Mouse (Mus musculus): Measurements from ENCODE around the gene Nsdhl. TPM values are rescaled to one million over a fixed set of nuclear protein-coding genes. Genes with fewer than 3 reads are reported as not detected.

Nsdhl gene
- 29.2 and 32.1 TPM in 2 replicates for polyA plus RNA-seq (2016; fragmentation: Nextera tagmentation; extraction: Ambion mirVana)

DNA sequence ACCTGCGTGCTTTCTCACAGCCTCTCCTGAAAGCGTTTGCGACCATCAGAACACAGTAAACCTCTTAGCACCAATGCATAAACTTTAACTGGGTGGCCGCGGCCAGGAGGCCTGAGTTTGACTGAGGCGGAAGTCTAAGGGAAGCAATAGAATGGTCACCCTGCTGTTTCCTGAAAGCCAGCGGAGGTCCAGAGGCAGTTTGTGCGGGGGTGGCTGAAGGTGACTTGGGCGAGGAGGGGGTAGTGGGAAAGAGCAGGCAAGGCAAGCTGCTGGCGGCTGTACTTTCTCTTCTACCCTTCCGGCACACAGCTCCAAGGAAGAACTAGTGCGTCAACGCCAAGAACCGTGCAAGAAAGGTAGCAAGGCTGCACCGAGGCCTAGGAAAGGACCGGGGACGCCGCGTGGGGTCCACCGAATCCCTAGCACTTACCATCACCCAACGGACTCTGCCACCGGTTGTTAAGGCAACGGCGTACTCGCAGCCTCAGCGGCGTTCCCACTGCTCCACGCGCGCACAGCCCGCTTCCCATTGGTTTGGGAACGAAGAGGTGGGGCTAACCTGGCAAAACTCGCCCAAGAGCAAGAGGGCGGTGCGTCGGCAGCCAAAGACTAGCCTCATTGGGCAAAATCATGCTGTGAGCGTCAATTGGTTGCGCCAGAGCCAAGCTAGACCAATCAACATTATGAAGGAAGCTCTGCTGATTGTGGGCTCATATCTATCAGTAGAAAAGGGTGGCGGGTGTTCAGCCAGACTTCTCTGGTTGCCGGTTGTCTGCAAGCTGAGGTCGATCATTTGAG is at the start of gene Nsdhl, which contains the start of gene Cetn2:
Gene Nsdhl, plus strand, starts transcription at position 674 of the 798 bp plus-strand sequence.
Gene Cetn2, minus strand, starts transcription at position 528 of the 798 bp plus-strand sequence.
- Histone ChIP-seq H3K27me3 (ENCODE audit: low read depth, poor library complexity, severe bottlenecking) (peaks cover 19% of the 10 kb centered on the region), H3K9me3 (replicated peaks) (no peaks in the 10 kb centered on the region), H3K4me1 (no peaks in the 10 kb centered on the region), H3K27ac (peak within 1 kb of the TSS; percentile 79), H3K36me3 (0 out of 2 replicates have a peak, but pooled peaks cover 6% of the 10 kb centered on the region), H3K4me3 (peak within 1 kb of the TSS; percentile 63)
- peak; percentile 80 for DNase-seq (ENCODE audit: low spot score)
- 9% methylated on average over 41 of the region's 41 CpGs for WGBS

DNA sequence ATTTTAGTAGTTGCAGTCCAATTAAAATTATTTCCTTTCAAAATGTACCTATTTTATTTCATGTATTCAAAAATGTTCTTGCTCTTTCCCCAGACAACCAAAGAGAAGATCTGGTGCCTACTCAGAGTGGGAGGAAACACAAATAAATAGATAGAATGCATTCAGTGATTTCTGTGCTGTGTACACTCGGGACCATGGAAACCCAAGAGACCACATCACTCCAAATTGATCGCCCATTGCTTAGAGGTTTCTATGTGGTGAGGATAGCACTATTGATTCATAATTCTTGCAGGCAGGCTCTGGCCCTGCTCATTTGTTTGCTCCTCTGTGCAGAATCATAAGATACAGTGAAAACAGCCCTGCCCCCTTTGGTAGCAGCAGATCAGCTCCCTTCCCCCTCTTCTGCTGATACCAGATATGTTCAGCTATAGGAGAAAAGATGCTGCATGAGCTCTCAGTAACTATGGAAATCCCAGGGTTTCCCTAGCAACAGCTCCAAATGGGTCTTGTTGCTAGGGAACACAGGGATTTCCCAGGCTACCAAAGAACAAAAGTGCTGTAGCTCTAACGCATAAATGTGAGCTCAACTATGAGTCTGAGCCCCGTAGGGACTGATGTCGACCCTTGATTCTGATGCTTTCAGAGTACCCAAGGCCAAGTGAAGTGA is 22.8 kb upstream of the Nsdhl start:
- Histone ChIP-seq H3K27ac (no peak overlapping the region), H3K27me3 (ENCODE audit: low read depth, poor library complexity, severe bottlenecking) (0 out of 2 replicates have a peak, but pooled peaks cover 10% of the 10 kb centered on the region), H3K9me3 (replicated peaks) (no peaks in the 10 kb centered on the region), H3K4me1 (no peaks in the 10 kb centered on the region), H3K4me3 (no peak overlapping the region), H3K36me3 (no peaks in the 10 kb centered on the region)
- no peak for DNase-seq (ENCODE audit: low spot score)
- 73% methylated on average over 5 of the region's 5 CpGs for WGBS

DNA sequence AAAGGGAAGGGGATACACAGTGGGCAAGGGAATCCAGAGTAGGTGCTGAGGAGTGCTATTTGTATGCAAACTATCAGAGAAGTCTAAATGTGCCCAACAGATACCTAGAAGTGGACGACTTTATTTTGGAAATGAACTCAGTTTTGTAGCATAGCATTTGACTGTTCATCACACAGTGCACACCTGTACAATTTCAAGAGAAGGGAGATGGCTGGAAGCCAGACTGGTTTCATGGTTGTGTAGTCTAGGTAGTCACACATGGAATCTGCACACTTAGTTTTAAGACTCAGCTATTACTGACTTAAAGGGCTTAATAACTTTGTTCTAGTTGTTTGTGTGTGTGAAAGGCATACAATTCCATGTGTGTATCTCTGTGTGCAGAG is 22.3 kb upstream of the Nsdhl start:
- no peaks in the 10 kb centered on the region for H3K36me3 ChIP-seq
- no peak for DNase-seq (ENCODE audit: low spot score)
- no peak overlapping the region for H3K27ac ChIP-seq
- H3K9me3 ChIP-seq (replicated peaks): no peaks in the 10 kb centered on the region
- H3K4me1 ChIP-seq: no peaks in the 10 kb centered on the region
- WGBS: 68% methylated on average over 1 of the region's 1 CpGs
- H3K4me3 ChIP-seq: no peak overlapping the region
- H3K27me3 ChIP-seq (ENCODE audit: low read depth, poor library complexity, severe bottlenecking): 0 out of 2 replicates have a peak, but pooled peaks cover 10% of the 10 kb centered on the region

DNA sequence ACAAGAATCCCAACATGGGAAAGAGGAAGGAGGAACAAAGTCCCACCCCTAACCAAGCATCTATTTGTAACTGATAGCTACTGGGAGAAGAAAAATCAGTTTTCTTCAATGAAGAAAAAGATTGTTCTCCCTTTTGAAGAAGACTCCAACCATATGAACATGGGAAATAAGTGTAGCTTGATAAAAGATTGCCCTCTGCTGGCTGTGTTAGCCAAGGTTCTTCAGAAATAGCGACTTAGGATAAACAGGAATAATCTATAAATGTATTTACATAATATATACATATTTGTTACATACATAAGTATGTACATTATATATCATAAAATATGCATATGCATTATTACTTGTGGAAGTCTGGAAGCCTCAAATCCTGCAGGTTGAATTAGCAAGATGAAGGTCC is 15.8 kb upstream of the Nsdhl start:
- no peak for DNase-seq (ENCODE audit: low spot score)
- 30% methylated on average over 1 of the region's 1 CpGs for WGBS

DNA sequence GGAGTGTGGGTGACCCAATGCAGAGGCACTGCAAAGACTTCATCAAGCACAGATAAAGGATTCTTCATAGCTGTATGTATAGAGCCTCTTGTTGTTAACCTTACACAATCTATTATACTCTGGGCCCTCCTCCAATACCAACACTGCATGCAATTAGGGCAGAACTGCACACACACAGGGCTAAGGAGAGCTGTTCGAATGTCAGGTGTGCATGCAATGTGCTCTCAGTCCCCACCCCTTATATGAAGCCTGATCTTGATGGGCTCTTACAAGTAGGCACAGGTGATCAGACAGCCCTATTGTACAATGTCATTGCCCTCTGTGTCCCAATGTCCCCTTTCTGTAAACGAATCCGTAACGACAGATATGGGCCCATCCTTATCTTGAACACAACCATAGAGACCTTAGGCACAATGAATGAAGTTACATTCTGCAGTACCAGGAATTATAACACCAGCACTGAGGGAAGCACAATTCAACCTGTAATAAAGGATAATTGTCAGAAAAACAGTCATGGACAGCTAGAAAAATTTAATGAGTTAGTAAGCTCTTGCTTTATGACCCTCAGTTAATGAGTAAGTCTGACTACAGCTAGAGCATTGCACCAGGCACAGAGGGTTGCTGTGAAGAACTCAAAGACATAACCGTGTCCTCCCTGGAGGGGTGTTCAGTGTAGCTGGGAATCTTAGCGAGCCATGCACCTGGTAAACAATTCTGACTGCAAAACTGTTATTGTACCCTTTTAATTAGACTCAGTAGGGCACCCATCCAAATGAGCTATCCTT is 10.5 kb upstream of the Nsdhl start:
- DNase-seq (ENCODE audit: low spot score): no peak
- no peaks in the 10 kb centered on the region for H3K27me3 ChIP-seq (ENCODE audit: low read depth, poor library complexity, severe bottlenecking)
- H3K4me3 ChIP-seq: no peak overlapping the region
- no peaks in the 10 kb centered on the region for H3K36me3 ChIP-seq
- 85% methylated on average over 6 of the region's 6 CpGs for WGBS
- H3K27ac ChIP-seq: no peak overlapping the region
- no peaks in the 10 kb centered on the region for H3K4me1 ChIP-seq
- no peaks in the 10 kb centered on the region for H3K9me3 ChIP-seq (replicated peaks)

More for the DNA sequence above, 15.8 kb upstream of the Nsdhl start:
- no peaks in the 10 kb centered on the region for H3K9me3 ChIP-seq (replicated peaks)
- no peak overlapping the region for H3K4me3 ChIP-seq
- H3K27ac ChIP-seq: no peak overlapping the region
- no peaks in the 10 kb centered on the region for H3K36me3 ChIP-seq
- H3K27me3 ChIP-seq (ENCODE audit: low read depth, poor library complexity, severe bottlenecking): 0 out of 2 replicates have a peak, but pooled peaks cover 4% of the 10 kb centered on the region
- no peaks in the 10 kb centered on the region for H3K4me1 ChIP-seq

DNA sequence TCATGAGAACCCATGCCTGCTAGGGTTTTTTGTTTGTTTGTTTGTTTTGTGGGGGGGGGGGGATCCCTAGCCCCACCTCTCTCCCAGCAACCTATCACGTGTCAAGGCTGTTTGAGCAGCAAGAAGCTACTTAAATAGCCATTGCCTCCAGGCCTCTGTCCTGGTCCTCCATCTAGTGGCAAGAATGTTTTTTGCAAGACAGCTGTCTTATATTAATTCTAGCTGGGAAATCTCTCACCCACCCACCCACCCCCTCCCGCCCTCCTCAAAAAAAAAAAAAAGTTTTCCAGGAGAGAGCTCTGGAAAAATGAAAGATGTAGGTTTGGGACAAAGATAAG is 10.0 kb upstream of the Nsdhl start:
- WGBS: 30% methylated on average over 2 of the region's 2 CpGs
- H3K36me3 ChIP-seq: no peaks in the 10 kb centered on the region
- no peaks in the 10 kb centered on the region for H3K9me3 ChIP-seq (replicated peaks)
- no peak overlapping the region for H3K4me3 ChIP-seq
- peak; percentile 31 for DNase-seq (ENCODE audit: low spot score)
- H3K27ac ChIP-seq: no peak overlapping the region
- H3K4me1 ChIP-seq: no peaks in the 10 kb centered on the region
- H3K27me3 ChIP-seq (ENCODE audit: low read depth, poor library complexity, severe bottlenecking): no peaks in the 10 kb centered on the region

DNA sequence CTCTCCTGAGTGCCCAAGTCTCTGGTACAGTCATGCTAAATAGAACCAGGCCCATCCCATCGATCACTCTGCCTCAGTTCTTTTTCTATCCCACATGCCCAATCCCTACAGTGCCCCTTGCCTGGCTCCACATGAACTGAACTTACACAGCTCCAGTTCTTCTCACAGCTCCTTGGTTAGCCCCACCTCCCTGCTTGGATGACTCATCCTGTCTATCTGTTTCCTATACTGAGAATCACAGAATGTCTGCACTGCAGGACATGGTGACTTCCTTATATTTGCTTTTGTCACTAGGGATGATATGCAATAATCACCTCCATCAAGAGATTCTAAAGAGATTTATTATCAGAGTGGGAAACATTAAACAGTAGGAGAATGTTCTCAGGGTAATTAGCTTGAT is 6.7 kb upstream of the Nsdhl start:
- WGBS: 67% methylated on average over 1 of the region's 1 CpGs
- no peak for DNase-seq (ENCODE audit: low spot score)
- Histone ChIP-seq H3K9me3 (replicated peaks) (no peaks in the 10 kb centered on the region), H3K36me3 (0 out of 2 replicates have a peak, but pooled peaks cover 6% of the 10 kb centered on the region), H3K4me3 (no peak overlapping the region), H3K27ac (no peak overlapping the region), H3K4me1 (no peaks in the 10 kb centered on the region), H3K27me3 (ENCODE audit: low read depth, poor library complexity, severe bottlenecking) (no peaks in the 10 kb centered on the region)

DNA sequence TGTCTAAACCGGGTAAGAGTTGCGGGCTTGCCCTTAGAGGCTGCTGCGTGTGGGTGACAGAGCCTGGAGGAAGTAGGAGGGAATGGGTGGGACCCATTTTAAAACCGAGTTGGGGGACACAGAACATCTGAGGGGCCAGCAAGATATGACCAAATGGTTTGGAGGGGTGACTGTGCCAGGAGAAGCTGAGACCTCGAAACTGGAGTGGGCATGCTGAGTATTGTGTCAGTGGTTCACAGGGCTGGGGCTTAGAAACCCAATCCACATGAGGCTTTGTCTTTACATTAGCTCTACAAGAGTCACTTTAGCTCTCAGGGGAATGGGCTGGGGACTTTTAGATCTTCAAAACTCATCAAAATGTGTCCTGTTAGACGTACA is 314 bp downstream of the Nsdhl start:
- DNase-seq (ENCODE audit: low spot score): no peak
- 0 out of 2 replicates have a peak, but pooled peaks cover 4% of the 10 kb centered on the region for H3K36me3 ChIP-seq
- H3K9me3 ChIP-seq (replicated peaks): no peaks in the 10 kb centered on the region
- peak overlapping the region; percentile 79 for H3K27ac ChIP-seq
- WGBS: 16% methylated on average over 6 of the region's 6 CpGs
- peaks cover 19% of the 10 kb centered on the region for H3K27me3 ChIP-seq (ENCODE audit: low read depth, poor library complexity, severe bottlenecking)
- H3K4me1 ChIP-seq: no peaks in the 10 kb centered on the region
- peak overlapping the region; percentile 63 for H3K4me3 ChIP-seq

DNA sequence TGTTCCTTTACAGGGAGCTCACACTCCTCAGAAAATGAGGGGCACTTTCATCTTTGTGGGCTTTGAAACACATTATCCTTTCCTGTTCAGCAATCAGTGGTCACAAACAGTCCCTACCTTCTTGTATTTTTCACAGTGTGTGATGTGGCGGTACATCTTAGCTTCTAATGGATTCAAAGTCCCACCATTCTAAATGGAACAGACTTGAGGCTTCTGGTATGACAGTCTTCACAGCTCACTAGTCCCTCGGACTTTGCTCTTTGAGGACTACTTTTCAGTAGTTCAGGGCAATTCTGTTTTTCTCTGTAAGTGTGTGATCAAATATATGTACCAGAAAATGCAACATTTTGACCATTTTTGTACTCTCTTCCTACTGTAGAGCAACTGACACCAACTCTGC is 3.0 kb downstream of the Nsdhl start:
- 91% methylated on average over 2 of the region's 2 CpGs for WGBS
- H3K9me3 ChIP-seq (replicated peaks): no peaks in the 10 kb centered on the region
- DNase-seq (ENCODE audit: low spot score): no peak
- H3K27ac ChIP-seq: no peak overlapping the region
- H3K4me3 ChIP-seq: no peak overlapping the region
- H3K4me1 ChIP-seq: no peaks in the 10 kb centered on the region
- peaks cover 12% of the 10 kb centered on the region for H3K36me3 ChIP-seq
- H3K27me3 ChIP-seq (ENCODE audit: low read depth, poor library complexity, severe bottlenecking): peaks cover 19% of the 10 kb centered on the region

DNA sequence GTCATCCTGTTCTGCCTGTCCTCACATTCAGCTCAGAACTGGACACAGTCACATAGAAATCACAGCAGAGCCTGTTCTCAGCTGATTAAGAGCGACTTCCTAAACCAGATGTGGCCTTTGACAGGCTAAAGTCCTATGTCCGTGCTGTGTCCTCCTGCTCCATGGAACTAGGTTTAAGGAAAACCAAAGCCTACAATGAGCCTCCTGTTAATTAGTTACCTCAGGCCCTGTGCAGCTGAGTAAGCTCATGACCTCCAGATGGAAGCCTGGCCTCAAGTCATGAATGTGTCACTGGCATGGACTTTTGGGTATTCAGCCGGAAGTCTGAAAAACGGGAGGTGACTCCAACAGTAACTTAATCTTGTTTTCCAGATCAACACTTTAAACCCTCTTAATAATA is 35.1 kb downstream of the Nsdhl start:
- WGBS: 88% methylated on average over 4 of the region's 4 CpGs
- Histone ChIP-seq H3K4me3 (no peak overlapping the region), H3K36me3 (peaks cover 69% of the 10 kb centered on the region), H3K4me1 (no peaks in the 10 kb centered on the region), H3K27me3 (ENCODE audit: low read depth, poor library complexity, severe bottlenecking) (0 out of 2 replicates have a peak, but pooled peaks cover 3% of the 10 kb centered on the region), H3K9me3 (replicated peaks) (no peaks in the 10 kb centered on the region), H3K27ac (no peak overlapping the region)
- DNase-seq (ENCODE audit: low spot score): no peak

DNA sequence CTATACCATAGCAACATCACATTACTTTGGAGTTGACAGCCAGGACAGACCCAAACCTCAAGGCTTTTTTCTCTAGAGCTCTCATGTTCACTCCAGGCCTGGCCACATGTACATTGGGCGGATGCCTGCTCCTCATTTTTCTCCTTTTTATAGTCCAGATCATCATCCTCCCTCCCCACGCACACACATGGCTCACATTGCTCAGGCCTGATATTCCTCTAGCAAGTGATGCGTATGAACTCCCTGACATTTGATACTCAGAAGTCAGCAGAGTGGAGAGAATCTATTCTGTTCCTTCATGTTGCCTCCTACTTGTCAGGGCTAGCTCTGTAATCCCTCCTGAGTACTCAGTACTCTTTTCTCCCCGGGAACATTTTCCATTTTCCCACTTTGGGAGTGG is 38.1 kb downstream of the Nsdhl start:
- WGBS: 95% methylated on average over 4 of the region's 4 CpGs

DNA sequence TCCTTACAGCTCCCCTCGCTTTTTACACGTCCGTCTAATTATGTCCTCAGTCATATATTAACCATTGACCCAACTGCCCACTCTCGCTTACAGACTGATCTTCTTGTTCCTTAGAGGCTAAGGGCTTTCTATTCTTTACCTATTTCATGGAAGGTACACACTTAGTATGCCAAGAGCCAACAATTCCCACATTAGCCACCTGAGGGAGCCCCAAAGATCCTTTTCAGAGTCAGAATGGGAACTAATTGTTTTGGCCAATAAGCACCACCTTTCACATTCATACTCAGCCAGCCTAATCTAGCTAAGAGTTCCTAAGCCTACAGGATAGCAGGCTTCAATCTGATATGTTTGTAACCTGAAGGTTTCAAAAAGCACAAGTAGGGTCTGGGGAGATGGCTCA is 42.1 kb downstream of the Nsdhl start:
- DNase-seq (ENCODE audit: low spot score): no peak
- H3K36me3 ChIP-seq: peaks cover 39% of the 10 kb centered on the region

More for the DNA sequence above, 38.1 kb downstream of the Nsdhl start:
- no peak overlapping the region for H3K27ac ChIP-seq
- peaks cover 9% of the 10 kb centered on the region; the same call in 1 of the 2 replicates for H3K27me3 ChIP-seq (ENCODE audit: low read depth, poor library complexity, severe bottlenecking)
- H3K4me3 ChIP-seq: no peak overlapping the region
- peaks cover 67% of the 10 kb centered on the region for H3K36me3 ChIP-seq
- no peaks in the 10 kb centered on the region for H3K4me1 ChIP-seq
- no peaks in the 10 kb centered on the region for H3K9me3 ChIP-seq (replicated peaks)
- no peak for DNase-seq (ENCODE audit: low spot score)

More for the DNA sequence above, 42.1 kb downstream of the Nsdhl start:
- no peak overlapping the region for H3K27ac ChIP-seq
- no peaks in the 10 kb centered on the region for H3K4me1 ChIP-seq
- H3K4me3 ChIP-seq: no peak overlapping the region
- no peaks in the 10 kb centered on the region for H3K9me3 ChIP-seq (replicated peaks)
- peaks cover 32% of the 10 kb centered on the region; the same call in 1 of the 2 replicates for H3K27me3 ChIP-seq (ENCODE audit: low read depth, poor library complexity, severe bottlenecking)
- WGBS: 90% methylated on average over 4 of the region's 4 CpGs

All from limb, embryonic 10.5 days (tissue).